Mouse (Mus musculus): ENCODE measurements around the gene Fam57b. TPM values are rescaled to one million over a fixed set of nuclear protein-coding genes. Genes with fewer than 3 reads are reported as not detected.

The Fam57b gene
- polyA plus RNA-seq, 1 experiment = 108 TPM

DNA sequence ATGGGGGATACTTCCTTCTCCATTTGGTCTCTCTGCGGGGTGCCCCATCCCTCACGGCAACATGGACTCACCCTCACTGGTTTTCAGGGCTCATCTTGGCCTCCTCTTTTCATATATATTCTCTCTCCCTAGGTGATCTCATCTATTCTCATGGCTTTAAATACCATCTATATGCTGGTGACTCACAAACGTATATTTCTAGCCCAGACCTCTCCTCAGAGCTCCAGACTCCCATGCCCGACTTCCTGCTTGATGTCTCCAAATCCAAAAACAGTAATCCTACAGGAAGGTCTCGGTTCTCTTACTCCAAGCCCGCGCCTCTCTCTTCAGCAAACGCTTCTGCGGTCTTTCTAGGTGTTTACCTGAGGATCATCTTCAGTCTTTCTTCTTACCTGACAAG is 45.8 kb downstream of the Fam57b start:
- H3K27ac ChIP-seq (ENCODE audit: insufficient read depth, low read length) = peak overlapping the region; percentile 39; the same call in 1 of the 2 replicates
- no peak overlapping the region for H3K4me3 ChIP-seq (ENCODE audit: insufficient read depth, low read length)
- no peaks in the 10 kb centered on the region for H3K4me1 ChIP-seq (ENCODE audit: control insufficient read depth, insufficient read depth, low read length)
- TF ChIP-seq POLR2A (IDR thresholded peaks at IDR 0.05; ENCODE audit: extremely low read depth, insufficient read depth, low read length) = 0 out of 2 replicates have a peak, but pooled peaks have one; percentile 37
- TF ChIP-seq CTCF (IDR thresholded peaks at IDR 0.05; ENCODE audit: extremely low read depth, insufficient read depth, low read length) = no peak

DNA sequence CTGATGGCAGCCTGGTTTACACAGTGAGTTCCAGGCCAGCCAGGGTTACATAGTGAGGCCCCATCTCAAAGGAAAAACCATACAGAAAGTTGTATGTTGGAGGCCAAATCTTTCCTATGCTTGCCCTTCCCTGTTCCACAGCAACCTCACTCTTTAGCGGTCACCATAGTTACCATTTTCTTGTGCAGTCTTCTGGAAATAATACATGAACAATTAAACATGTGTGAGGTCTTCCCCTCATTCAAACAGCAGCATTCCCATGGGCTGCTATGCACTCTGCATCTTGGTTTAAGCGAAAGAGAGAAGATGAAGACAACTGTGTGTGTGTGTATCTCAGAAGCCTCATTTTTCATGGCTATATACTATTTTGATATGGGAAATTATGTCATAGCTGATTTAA is 48.0 kb downstream of the Fam57b start:
- TF ChIP-seq CTCF (IDR thresholded peaks at IDR 0.05; ENCODE audit: extremely low read depth, insufficient read depth, low read length) = no peak
- TF ChIP-seq POLR2A (IDR thresholded peaks at IDR 0.05; ENCODE audit: extremely low read depth, insufficient read depth, low read length) = no peak
- Histone ChIP-seq H3K4me3 (ENCODE audit: insufficient read depth, low read length) (no peak overlapping the region), H3K4me1 (ENCODE audit: control insufficient read depth, insufficient read depth, low read length) (no peaks in the 10 kb centered on the region), H3K27ac (ENCODE audit: insufficient read depth, low read length) (no peak overlapping the region)

DNA sequence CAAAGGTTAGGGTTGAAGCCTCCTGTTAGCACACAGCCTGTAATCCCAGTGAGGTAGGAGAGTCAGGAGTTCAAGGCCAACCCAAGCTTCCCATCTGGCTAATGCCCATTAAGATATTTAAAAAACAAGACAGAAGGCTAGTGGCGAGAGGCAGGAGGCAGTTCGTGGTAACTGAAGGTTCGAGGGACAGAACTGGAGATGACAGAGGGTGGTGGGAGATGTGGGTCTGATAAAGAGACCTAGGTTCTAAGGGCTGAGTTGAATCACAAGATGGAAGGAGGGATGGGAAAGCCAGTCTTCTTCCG is 49.6 kb downstream of the Fam57b start, which contains the start of gene Doc2a:
Doc2a (plus strand) TSS at position 301 of the 305 bp plus-strand sequence.
- TF ChIP-seq POLR2A (IDR thresholded peaks at IDR 0.05; ENCODE audit: extremely low read depth, insufficient read depth, low read length) (no peak), CTCF (IDR thresholded peaks at IDR 0.05; ENCODE audit: extremely low read depth, insufficient read depth, low read length) (no peak)
- Histone ChIP-seq H3K4me1 (ENCODE audit: control insufficient read depth, insufficient read depth, low read length) (no peaks in the 10 kb centered on the region), H3K27ac (ENCODE audit: insufficient read depth, low read length) (peak within 1 kb of the TSS; percentile 16), H3K4me3 (ENCODE audit: insufficient read depth, low read length) (peak within 1 kb of the TSS; percentile 40)

DNA sequence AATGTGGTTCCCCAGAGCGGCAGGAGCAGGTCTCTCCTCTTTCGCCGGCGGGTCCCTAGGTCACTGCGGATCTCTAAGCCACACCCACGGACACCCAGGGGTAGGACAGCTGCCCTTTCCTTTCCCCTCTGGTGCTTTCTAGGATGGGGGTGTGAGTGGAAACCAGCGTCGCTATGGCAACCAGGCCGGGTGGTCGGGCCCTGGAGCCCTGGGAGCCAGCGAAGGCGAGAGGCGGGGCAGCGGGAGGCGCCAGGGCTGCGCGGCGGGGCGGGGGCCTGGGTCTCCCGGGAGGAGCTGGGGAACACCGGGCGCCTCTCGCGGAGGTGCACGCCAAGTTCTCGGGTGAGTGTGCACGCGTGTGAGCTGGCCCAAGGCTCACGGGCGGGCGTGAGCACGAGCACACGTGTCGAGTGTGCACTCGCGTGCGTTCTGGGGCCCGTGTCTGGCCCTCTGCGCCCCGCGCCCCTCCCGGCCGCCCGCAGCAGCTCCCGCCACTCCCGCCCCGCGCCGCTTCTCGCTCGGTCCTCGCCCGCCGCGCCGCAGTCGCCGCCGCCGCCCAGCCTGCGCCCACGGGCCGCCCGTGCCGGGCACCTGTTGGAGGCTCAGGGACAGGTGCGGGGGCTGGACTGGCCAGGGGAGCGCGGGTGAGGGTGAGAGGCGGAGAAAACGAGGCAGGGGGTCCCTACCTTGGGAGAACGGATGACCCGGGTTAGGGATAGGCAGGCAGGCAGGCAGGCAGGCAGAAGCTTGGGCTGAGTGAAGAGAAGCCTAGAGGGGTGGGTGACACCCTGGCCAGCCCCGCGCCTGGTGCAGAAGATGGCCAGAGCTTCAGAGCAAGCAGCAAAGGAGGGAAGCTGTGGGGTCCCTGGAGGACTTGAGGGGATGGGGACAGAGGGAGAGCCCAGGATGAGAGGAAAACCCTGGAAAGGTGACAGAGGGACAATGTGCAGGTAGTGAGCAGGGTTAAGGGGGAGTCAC is 50.2 kb downstream of the Fam57b start:
- no peak for TF ChIP-seq CTCF (IDR thresholded peaks at IDR 0.05; ENCODE audit: extremely low read depth, insufficient read depth, low read length)
- no peak for TF ChIP-seq POLR2A (IDR thresholded peaks at IDR 0.05; ENCODE audit: extremely low read depth, insufficient read depth, low read length)
- Histone ChIP-seq H3K27ac (ENCODE audit: insufficient read depth, low read length) (peak overlapping the region; percentile 16), H3K4me1 (ENCODE audit: control insufficient read depth, insufficient read depth, low read length) (no peaks in the 10 kb centered on the region), H3K4me3 (ENCODE audit: insufficient read depth, low read length) (peak overlapping the region; percentile 40)

DNA sequence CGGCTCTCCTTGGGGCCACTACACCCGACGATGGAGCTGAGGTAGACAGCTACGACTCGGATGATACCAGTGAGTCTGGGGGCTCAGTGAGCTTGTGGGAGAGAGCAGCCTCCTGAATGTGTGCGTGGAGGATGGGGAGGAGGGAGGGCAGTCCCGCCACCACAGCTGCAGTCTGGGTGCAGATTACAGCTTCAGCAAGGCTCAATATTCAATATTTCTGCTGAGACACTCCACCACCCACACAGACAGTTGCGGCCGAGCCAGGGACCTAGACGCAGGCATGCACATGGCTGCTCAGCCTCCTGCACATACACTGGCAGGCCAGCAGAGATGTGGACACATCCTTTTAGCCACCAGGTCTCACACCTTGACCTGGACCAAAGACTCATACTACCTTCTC is 51.3 kb downstream of the Fam57b start:
- H3K4me3 ChIP-seq (ENCODE audit: insufficient read depth, low read length) = peak overlapping the region; percentile 40
- no peaks in the 10 kb centered on the region for H3K4me1 ChIP-seq (ENCODE audit: control insufficient read depth, insufficient read depth, low read length)
- TF ChIP-seq CTCF (IDR thresholded peaks at IDR 0.05; ENCODE audit: extremely low read depth, insufficient read depth, low read length) = no peak
- peak; percentile 61; the same call in 1 of the 2 replicates for TF ChIP-seq POLR2A (IDR thresholded peaks at IDR 0.05; ENCODE audit: extremely low read depth, insufficient read depth, low read length)
- H3K27ac ChIP-seq (ENCODE audit: insufficient read depth, low read length) = 0 out of 2 replicates have a peak overlapping the region, but pooled peaks have one; percentile 16

DNA sequence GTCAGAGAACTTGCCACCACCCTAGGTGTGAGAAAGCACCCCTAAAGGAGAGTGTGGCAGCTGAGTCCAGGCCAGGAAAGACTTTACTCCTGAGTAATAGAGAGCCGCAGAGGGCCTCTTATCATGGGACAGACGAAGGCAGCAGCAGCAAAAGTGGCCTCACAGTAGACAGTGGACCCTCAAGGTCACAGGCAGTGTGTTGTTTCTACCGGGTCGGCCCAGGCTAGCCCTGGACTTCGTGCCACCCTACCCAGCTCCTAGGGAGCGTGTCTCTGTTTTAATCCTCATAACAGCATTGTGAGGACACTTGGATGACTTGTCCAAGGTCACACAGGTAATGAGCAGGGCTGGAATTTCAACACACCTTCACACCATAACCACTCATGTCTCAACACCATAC is 52.7 kb downstream of the Fam57b start:
- Histone ChIP-seq H3K27ac (ENCODE audit: insufficient read depth, low read length) (no peak overlapping the region), H3K4me3 (ENCODE audit: insufficient read depth, low read length) (no peak overlapping the region), H3K4me1 (ENCODE audit: control insufficient read depth, insufficient read depth, low read length) (no peaks in the 10 kb centered on the region)
- TF ChIP-seq CTCF (IDR thresholded peaks at IDR 0.05; ENCODE audit: extremely low read depth, insufficient read depth, low read length) (no peak), POLR2A (IDR thresholded peaks at IDR 0.05; ENCODE audit: extremely low read depth, insufficient read depth, low read length) (no peak)

DNA sequence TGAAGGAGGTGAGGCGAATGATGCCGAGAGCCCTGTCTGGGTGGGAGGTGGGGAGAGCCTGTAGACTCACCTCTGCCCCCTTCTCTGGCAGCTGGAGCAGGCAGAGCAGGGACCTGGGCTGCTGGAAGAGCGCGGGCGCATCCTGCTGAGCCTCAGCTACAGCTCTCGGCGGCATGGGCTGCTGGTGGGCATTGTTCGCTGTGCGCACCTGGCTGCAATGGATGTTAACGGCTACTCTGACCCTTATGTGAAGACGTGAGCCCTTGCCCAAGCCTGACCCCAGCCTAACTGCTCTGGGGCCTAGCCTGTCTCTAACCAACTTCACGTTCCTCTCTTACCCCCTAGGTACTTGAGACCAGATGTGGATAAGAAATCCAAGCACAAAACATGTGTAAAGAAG is 53.7 kb downstream of the Fam57b start:
- no peaks in the 10 kb centered on the region for H3K4me1 ChIP-seq (ENCODE audit: control insufficient read depth, insufficient read depth, low read length)
- H3K4me3 ChIP-seq (ENCODE audit: insufficient read depth, low read length) = no peak overlapping the region
- H3K27ac ChIP-seq (ENCODE audit: insufficient read depth, low read length) = no peak overlapping the region
- TF ChIP-seq CTCF (IDR thresholded peaks at IDR 0.05; ENCODE audit: extremely low read depth, insufficient read depth, low read length) = no peak
- TF ChIP-seq POLR2A (IDR thresholded peaks at IDR 0.05; ENCODE audit: extremely low read depth, insufficient read depth, low read length) = peak; percentile 26; the same call in 1 of the 2 replicates

DNA sequence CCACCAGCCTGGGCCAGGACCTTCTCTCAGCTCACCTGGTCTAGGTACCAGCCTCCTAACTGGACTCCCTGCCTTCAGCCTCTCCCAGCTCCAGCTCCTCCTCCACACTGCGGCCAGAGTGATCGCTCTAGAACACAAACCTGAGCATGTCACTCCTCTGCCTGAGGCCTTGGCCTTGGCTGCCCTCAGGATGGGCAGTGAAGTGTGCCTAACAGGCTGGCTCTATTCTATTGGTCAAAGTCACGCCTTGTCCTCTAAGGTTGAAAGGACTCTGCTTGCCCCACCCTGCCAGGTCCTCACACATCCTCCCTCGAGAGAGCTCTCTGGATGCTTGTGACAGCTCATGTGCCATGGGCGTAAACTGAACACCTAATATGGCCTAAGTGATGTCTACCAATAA is 56.0 kb downstream of the Fam57b start:
- TF ChIP-seq POLR2A (IDR thresholded peaks at IDR 0.05; ENCODE audit: extremely low read depth, insufficient read depth, low read length) (no peak), CTCF (IDR thresholded peaks at IDR 0.05; ENCODE audit: extremely low read depth, insufficient read depth, low read length) (no peak)
- H3K27ac ChIP-seq (ENCODE audit: insufficient read depth, low read length) = no peak overlapping the region
- H3K4me3 ChIP-seq (ENCODE audit: insufficient read depth, low read length) = no peak overlapping the region
- no peaks in the 10 kb centered on the region for H3K4me1 ChIP-seq (ENCODE audit: control insufficient read depth, insufficient read depth, low read length)

DNA sequence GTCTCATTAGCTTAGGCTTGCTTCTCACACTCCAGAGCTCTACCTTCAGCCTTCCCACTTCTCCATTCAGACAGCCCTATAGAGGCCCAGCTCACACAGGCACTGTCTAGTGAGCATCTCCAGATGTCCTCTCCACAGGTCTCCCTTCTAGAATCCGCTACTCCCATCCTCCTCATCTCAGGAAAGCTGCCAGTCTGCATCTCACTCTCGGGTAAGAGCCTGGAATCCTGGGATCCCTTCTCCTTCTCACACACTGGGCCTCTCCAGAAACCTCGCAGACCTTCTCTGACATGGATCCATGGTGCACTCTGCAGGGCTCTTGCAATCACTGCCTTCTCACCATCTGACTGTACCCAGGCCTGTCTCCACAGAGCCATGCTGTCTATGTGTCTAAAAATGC is 58.2 kb downstream of the Fam57b start:
- no peak overlapping the region for H3K4me3 ChIP-seq (ENCODE audit: insufficient read depth, low read length)
- H3K4me1 ChIP-seq (ENCODE audit: control insufficient read depth, insufficient read depth, low read length) = no peaks in the 10 kb centered on the region
- TF ChIP-seq POLR2A (IDR thresholded peaks at IDR 0.05; ENCODE audit: extremely low read depth, insufficient read depth, low read length) (no peak), CTCF (IDR thresholded peaks at IDR 0.05; ENCODE audit: extremely low read depth, insufficient read depth, low read length) (no peak)
- no peak overlapping the region for H3K27ac ChIP-seq (ENCODE audit: insufficient read depth, low read length)
